Mouse (Mus musculus) lung, embryonic 16.5 days (tissue): ENCODE measurements around the gene Slc12a7. TPM values are rescaled to one million over a fixed set of nuclear protein-coding genes. Genes with fewer than 3 reads are reported as not detected.

Experiments used
- ATAC-seq: fragments of 200-750 bp; cut with Nextera tagmentation; 2 replicates; pipeline ENCODE4 v1.8.0; 2017; ENCODE audit warnings: low read depth, mild to moderate bottlenecking, moderate library complexity
- H3K27ac ChIP-seq: fragments of 300-500 bp; sonication (generic); 2 replicates; pipeline ENCODE4 v1.5.1; 2014; ENCODE audit warnings: mild to moderate bottlenecking, control low read depth, low read length
- H3K27me3 ChIP-seq: fragments of 300-500 bp; sonication (generic); 2 replicates; pipeline ENCODE4 v1.6.1; 2014; ENCODE audit warnings: low read depth, low read length, mixed read lengths; ENCODE audit not compliant: control insufficient read depth, insufficient read depth
- H3K36me3 ChIP-seq: fragments of 300-500 bp; sonication (generic); 2 replicates; pipeline ENCODE4 v1.6.1; 2014; ENCODE audit warnings: low read length; ENCODE audit not compliant: control insufficient read depth, insufficient read depth
- H3K4me1 ChIP-seq: fragments of 300-500 bp; sonication (generic); replicated peaks from 2 replicates; pipeline ENCODE4 v1.6.1; 2014; ENCODE audit warnings: low read length, mixed read lengths; ENCODE audit not compliant: control insufficient read depth, insufficient read depth
- H3K4me2 ChIP-seq: fragments of 300-500 bp; sonication (generic); 2 replicates; pipeline ENCODE4 v1.6.1; 2014; ENCODE audit warnings: low read depth, low read length, control low read depth
- H3K4me3 ChIP-seq: fragments of 300-500 bp; sonication (generic); 2 replicates; pipeline ENCODE4 v1.5.1; 2014; ENCODE audit warnings: mild to moderate bottlenecking, low read length, control low read depth
- H3K9ac ChIP-seq: fragments of 300-500 bp; sonication (generic); 2 replicates; pipeline ENCODE4 v1.6.1; 2014; ENCODE audit warnings: low read length, control low read depth
- H3K9me3 ChIP-seq: fragments of 300-500 bp; sonication (generic); 2 replicates; pipeline ENCODE4 v1.6.1; 2016; ENCODE audit warnings: low read length; ENCODE audit not compliant: control insufficient read depth
- WGBS: fragments of 180-500 bp; shearing (Covaris S2); extraction: QIAGEN DNeasy Blood & Tissue Kit; methylation state at CpG from one replicate; pipeline ENCODE4 v1.1.7; 2014; 5-methylcytosine and 5-hydroxymethylcytosine counted together
- polyA plus RNA-seq: library from polyadenylated mRNA; unstranded; fragments of >200 nt; fragmentation: Nextera tagmentation; extraction: Ambion mirVana; gene quantifications from 2 replicates; pipeline ENCODE4 v1.2.1, GENCODE M21; 2015

Gene Slc12a7
- polyA plus RNA-seq, result 14.6 and 18.7 TPM in 2 replicates

DNA sequence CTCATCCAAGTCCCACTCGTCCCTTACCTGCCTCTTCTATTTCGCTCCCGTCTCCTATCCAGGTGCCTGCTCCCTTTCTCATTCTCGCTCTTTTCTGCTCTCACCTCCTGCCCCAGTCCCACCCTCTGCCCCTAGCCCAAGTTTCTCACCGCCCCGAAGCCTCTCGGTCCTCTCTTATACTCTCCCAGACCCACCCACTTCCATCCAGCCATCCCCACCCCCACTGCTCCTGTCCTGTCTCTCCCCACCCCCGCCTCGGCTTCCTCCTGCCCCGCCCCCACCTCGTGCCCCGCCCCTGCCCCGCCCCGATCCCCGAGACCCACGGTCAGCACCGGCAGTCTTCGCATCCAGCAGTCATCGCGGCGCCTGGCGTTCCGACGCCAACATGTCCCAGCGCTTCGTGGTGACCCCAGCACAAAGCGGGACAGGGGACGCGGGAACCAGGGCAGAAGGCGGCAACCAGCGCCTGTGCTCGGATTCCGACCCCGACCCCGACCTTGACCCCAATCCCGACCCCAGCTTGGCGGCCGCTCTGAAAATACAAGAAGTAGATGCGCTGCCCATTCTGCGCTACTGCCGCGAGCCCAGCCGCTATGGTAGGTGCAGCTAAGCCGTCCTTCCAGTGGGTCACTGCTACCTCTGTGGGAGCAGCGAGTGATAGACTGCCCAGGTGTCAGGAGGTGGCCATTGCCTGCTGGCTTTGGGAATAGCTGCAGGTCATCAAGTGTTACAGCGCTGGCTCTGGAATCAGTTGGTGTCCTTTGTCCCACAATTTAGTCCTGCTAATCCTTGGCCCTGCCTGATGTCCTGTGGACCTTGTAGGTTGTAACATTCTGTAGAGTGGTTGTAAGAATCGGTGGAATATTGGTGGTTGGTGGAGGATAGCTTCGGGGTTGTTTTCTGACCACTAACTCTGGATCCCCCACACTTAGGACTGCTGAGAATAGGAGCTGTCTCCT, at the start of gene Slc12a7:
Slc12a7 (plus strand) TSS at position 353 of the 959 bp plus-strand sequence.
- 6% methylated on average over 37 of the region's 48 CpGs for WGBS

DNA sequence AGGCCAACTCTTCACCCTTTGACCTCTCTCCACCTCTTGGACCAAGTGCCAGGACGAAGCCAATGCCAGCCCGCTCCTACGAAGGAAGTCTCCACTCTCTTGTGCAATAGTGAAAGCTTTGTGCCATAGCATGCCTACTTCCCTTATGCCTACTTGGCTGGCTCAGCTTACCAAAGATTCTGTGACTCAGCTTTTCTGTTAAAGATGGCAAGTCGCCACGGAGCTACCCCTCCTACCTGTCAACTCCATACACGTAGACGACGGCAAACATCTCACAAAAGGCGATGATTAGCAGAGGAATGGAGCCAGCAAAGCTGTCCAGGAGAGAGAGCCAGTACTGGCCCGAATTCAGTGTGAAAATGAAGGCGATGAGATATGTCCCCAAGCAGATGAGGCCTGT, 49.2 kb upstream of the Slc12a7 start:
- Histone ChIP-seq H3K4me2 (no peak overlapping the region), H3K27ac (no peak overlapping the region), H3K9me3 (no peaks in the 10 kb centered on the region), H3K36me3 (no peaks in the 10 kb centered on the region), H3K27me3 (no peaks in the 10 kb centered on the region), H3K4me3 (no peak overlapping the region), H3K9ac (no peak overlapping the region), H3K4me1 (no peaks in the 10 kb centered on the region)
- WGBS, result 79% methylated on average over 11 of the region's 11 CpGs
- ATAC-seq, result no peak

More for the DNA sequence above, at the start of gene Slc12a7:
- Histone ChIP-seq H3K27me3 (peaks cover 6% of the 10 kb centered on the region; the same call in 1 of the 2 replicates), H3K27ac (no peak within 1 kb of the TSS), H3K4me1 (peaks cover 3% of the 10 kb centered on the region; the same call in 1 of the 2 replicates), H3K9me3 (no peaks in the 10 kb centered on the region), H3K4me2 (peak within 1 kb of the TSS; percentile 66), H3K9ac (peak within 1 kb of the TSS; percentile 58), H3K4me3 (peak within 1 kb of the TSS; percentile 42), H3K36me3 (no peaks in the 10 kb centered on the region)
- ATAC-seq, result peak; percentile 56

GRCm38 (mm10) chr13:73684412-73684811, 48.5 kb upstream of the Slc12a7 start:
- ATAC-seq, result no peak
- no peak overlapping the region for H3K27ac ChIP-seq

DNA sequence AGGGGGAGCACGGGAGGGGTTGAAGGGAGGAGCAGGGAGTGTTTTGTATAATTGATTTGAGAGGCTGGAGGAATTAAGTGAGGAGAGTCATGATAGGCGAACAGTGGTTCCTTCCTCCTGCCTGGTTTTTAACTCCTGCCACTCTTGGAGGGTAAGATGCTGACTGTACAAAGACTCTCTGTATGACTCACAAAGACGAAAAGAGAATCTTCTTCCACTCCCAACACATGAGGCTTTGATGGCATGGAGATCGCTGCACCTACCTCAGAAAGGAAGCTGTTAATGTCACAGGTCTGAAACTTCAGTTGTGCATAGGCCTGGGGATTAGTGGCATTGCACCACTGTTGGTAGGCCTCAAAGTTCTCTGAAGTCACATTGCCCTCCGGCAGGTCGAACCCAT, 47.4 kb upstream of the Slc12a7 start:
- Histone ChIP-seq H3K4me2 (no peak overlapping the region), H3K9ac (no peak overlapping the region), H3K27me3 (no peaks in the 10 kb centered on the region), H3K9me3 (no peaks in the 10 kb centered on the region), H3K4me1 (no peaks in the 10 kb centered on the region), H3K27ac (no peak overlapping the region), H3K36me3 (no peaks in the 10 kb centered on the region), H3K4me3 (no peak overlapping the region)
- WGBS, result 80% methylated on average over 6 of the region's 6 CpGs
- ATAC-seq, result no peak

More at GRCm38 (mm10) chr13:73684412-73684811, 48.5 kb upstream of the Slc12a7 start:
- Histone ChIP-seq H3K9ac (no peak overlapping the region), H3K36me3 (no peaks in the 10 kb centered on the region), H3K4me1 (no peaks in the 10 kb centered on the region), H3K9me3 (no peaks in the 10 kb centered on the region), H3K4me2 (no peak overlapping the region), H3K4me3 (no peak overlapping the region), H3K27me3 (no peaks in the 10 kb centered on the region)
- 79% methylated on average over 1 of the region's 1 CpGs for WGBS

DNA sequence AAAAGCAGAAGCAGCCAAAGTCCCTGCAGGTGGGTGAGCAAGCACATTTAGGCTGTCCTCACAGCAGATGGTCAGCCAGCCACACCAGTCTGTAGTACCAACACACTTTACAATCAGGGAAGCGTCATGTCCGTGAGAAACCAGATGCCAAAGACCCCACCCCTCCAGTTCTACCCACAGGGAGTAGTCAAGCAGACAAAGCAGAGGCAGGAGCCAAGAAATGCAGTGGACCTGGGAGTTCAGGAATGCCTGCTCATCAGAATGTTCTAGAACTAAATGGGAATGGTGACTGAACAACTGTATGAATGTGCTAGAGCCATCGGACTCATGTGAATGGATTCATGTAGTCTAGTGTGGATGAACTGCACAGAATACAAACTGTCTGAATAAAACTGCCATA, 45.3 kb upstream of the Slc12a7 start:
- Histone ChIP-seq H3K4me2 (no peak overlapping the region), H3K9me3 (no peaks in the 10 kb centered on the region), H3K27ac (no peak overlapping the region), H3K4me3 (no peak overlapping the region), H3K9ac (no peak overlapping the region), H3K36me3 (no peaks in the 10 kb centered on the region), H3K4me1 (no peaks in the 10 kb centered on the region), H3K27me3 (no peaks in the 10 kb centered on the region)
- no peak for ATAC-seq
- WGBS, result 50% methylated on average over 3 of the region's 3 CpGs

GRCm38 (mm10) chr13:73688934-73689333, 44.0 kb upstream of the Slc12a7 start:
- H3K27me3 ChIP-seq, result no peaks in the 10 kb centered on the region
- no peak for ATAC-seq
- H3K27ac ChIP-seq, result no peak overlapping the region
- H3K9me3 ChIP-seq, result no peaks in the 10 kb centered on the region
- H3K4me3 ChIP-seq, result no peak overlapping the region
- WGBS, result 70% methylated on average over 4 of the region's 4 CpGs
- no peak overlapping the region for H3K4me2 ChIP-seq
- H3K4me1 ChIP-seq, result no peaks in the 10 kb centered on the region
- H3K9ac ChIP-seq, result no peak overlapping the region
- no peaks in the 10 kb centered on the region for H3K36me3 ChIP-seq

- no peaks in the 10 kb centered on the region for H3K36me3 ChIP-seq
- H3K4me2 ChIP-seq, result no peak overlapping the region
- H3K9ac ChIP-seq, result no peak overlapping the region
- H3K27ac ChIP-seq, result no peak overlapping the region
- WGBS, result 26% methylated on average over 10 of the region's 10 CpGs
- no peak overlapping the region for H3K4me3 ChIP-seq
- no peaks in the 10 kb centered on the region for H3K9me3 ChIP-seq
- no peaks in the 10 kb centered on the region for H3K4me1 ChIP-seq
- H3K27me3 ChIP-seq, result no peaks in the 10 kb centered on the region
- ATAC-seq, result peak; percentile 92
Observed at GRCm38 (mm10) chr13:73692249-73692868, 40.5 kb upstream of the Slc12a7 start.

- H3K4me3 ChIP-seq, result no peak overlapping the region
- no peaks in the 10 kb centered on the region for H3K36me3 ChIP-seq
- no peak overlapping the region for H3K4me2 ChIP-seq
- H3K27ac ChIP-seq, result no peak overlapping the region
- no peak overlapping the region for H3K9ac ChIP-seq
- H3K27me3 ChIP-seq, result no peaks in the 10 kb centered on the region
- WGBS, result 61% methylated on average over 2 of the region's 2 CpGs
- H3K4me1 ChIP-seq, result no peaks in the 10 kb centered on the region
- ATAC-seq, result no peak
- no peaks in the 10 kb centered on the region for H3K9me3 ChIP-seq
Observed at GRCm38 (mm10) chr13:73693333-73693732, 39.6 kb upstream of the Slc12a7 start.

DNA sequence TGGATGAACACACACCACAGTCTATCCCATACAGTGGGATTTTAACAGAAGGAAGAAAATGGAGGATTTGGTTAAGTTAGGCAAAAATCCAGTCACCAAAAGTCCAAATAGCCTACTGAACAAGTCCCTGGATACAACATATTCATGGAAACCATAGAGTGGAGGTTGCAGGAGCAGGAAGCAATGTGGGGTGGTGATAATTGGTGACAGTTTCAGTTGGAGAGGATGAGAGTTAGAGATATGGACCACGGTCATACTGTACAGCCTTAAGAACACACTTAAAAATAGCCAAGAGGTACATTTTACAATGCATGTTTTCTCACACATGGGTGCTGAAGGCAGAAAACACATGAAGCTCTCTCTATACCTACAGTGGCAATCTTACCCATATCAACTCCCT, 37.9 kb upstream of the Slc12a7 start:
- Histone ChIP-seq H3K4me1 (no peaks in the 10 kb centered on the region), H3K4me3 (no peak overlapping the region), H3K9ac (no peak overlapping the region), H3K27ac (no peak overlapping the region), H3K9me3 (no peaks in the 10 kb centered on the region), H3K27me3 (no peaks in the 10 kb centered on the region), H3K36me3 (no peaks in the 10 kb centered on the region), H3K4me2 (no peak overlapping the region)
- WGBS, result 80% methylated on average over 1 of the region's 1 CpGs
- no peak for ATAC-seq
